Mouse (Mus musculus): ENCODE measurements around the gene Fam20c.

GRCm38 (mm10) chr5:138809767-138810166 is 55.5 kb downstream of the Fam20c start:
- TF ChIP-seq HCFC1 (IDR thresholded peaks at IDR 0.05; ENCODE audit: borderline replicate concordance, insufficient read depth, low read length) (no peak), MAFK (IDR thresholded peaks at IDR 0.05; ENCODE audit: insufficient read depth, low read depth, low read length) (no peak), CHD2 (IDR thresholded peaks at IDR 0.05; ENCODE audit: low read depth, low read length) (no peak)

Data from ES-E14 (cell line).